Mouse (Mus musculus) forebrain, embryonic 16.5 days (tissue): ENCODE measurements at regions not wholly inside any gene's neighbourhood (a gene's known extent, or its start where the extent isn't known, plus 50 kb on each side); places are given as distances from the start of the nearest gene placed in this dataset.

ENCODE experiments used
- ATAC-seq: fragments of 200-750 bp; cut with Nextera tagmentation; 2 replicates; pipeline ENCODE4 v1.8.0; 2017; ENCODE audit warnings: mild to moderate bottlenecking, moderate library complexity
- H3K27ac ChIP-seq: fragments of 300-500 bp; sonication (generic); 2 replicates; pipeline ENCODE4 v1.5.1; 2014; ENCODE audit warnings: low read length, control low read depth
- H3K27me3 ChIP-seq: fragments of 300-500 bp; sonication (generic); replicated peaks from 2 replicates; pipeline ENCODE4 v1.6.1; 2014; ENCODE audit warnings: low read length; ENCODE audit not compliant: control insufficient read depth, insufficient read depth
- H3K36me3 ChIP-seq: fragments of 300-500 bp; sonication (generic); 2 replicates; pipeline ENCODE4 v1.6.1; 2014; ENCODE audit not compliant: control insufficient read depth, insufficient read depth
- H3K4me1 ChIP-seq: fragments of 300-500 bp; sonication (generic); replicated peaks from 2 replicates; pipeline ENCODE4 v1.6.1; 2014; ENCODE audit warnings: low read length; ENCODE audit not compliant: control insufficient read depth, insufficient read depth
- H3K4me2 ChIP-seq: fragments of 300-500 bp; sonication (generic); 2 replicates; pipeline ENCODE4 v1.6.1; 2014; ENCODE audit warnings: mild to moderate bottlenecking, low read length, control low read depth
- H3K4me3 ChIP-seq: fragments of 300-500 bp; sonication (generic); replicated peaks from 2 replicates; pipeline ENCODE4 v1.5.1; 2014; ENCODE audit warnings: mild to moderate bottlenecking, low read length, control low read depth
- H3K9ac ChIP-seq: fragments of 300-500 bp; sonication (generic); replicated peaks from 2 replicates; pipeline ENCODE4 v1.6.1; 2014; ENCODE audit warnings: low read depth, low read length, control low read depth
- H3K9me3 ChIP-seq: fragments of 300-500 bp; sonication (generic); 2 replicates; pipeline ENCODE4 v1.6.1; 2016; ENCODE audit warnings: low read length; ENCODE audit not compliant: control insufficient read depth
- WGBS: fragments of 180-500 bp; shearing (Covaris S2); extraction: QIAGEN DNeasy Blood & Tissue Kit; methylation state at CpG from one replicate; pipeline ENCODE4 v1.1.7; 2014; 5-methylcytosine and 5-hydroxymethylcytosine counted together

- H3K4me1 ChIP-seq: no peaks in the 10 kb centered on the region
- no peaks in the 10 kb centered on the region for H3K9me3 ChIP-seq
- H3K4me3 ChIP-seq: no peak overlapping the region
- no peak overlapping the region for H3K4me2 ChIP-seq
- ATAC-seq: no peak
- no peak overlapping the region for H3K9ac ChIP-seq
- no peaks in the 10 kb centered on the region for H3K27me3 ChIP-seq
- H3K36me3 ChIP-seq: no peaks in the 10 kb centered on the region
- WGBS: 92% methylated on average over 10 of the region's 10 CpGs
- H3K27ac ChIP-seq: no peak overlapping the region
These were observed 126.8 kb upstream of the Rreb1 start for GRCm38 (mm10) chr13:37651221-37651946.

DNA sequence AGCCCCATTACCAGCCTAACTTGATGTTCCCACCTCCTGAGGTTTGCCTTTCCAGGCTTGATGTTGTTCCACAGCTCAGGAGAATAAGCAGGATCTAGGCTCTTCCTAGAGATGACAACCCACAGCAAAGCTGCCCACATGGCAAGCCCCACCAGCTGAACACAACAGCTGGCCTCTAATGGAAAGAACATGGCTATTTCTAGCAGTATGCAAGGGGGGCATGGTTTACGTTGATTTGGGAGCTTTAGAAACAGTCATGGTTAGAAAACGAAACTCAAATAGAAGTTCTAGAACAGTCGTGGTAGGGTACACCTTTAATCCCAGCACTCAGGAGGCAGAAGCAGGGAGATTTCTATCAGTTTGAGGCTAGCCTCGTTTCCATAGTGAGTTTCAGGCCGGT, 123.5 kb upstream of the Rreb1 start:
- no peaks in the 10 kb centered on the region for H3K4me1 ChIP-seq
- no peaks in the 10 kb centered on the region for H3K9me3 ChIP-seq
- H3K4me2 ChIP-seq: no peak overlapping the region
- 82% methylated on average over 5 of the region's 5 CpGs for WGBS
- H3K9ac ChIP-seq: no peak overlapping the region
- no peaks in the 10 kb centered on the region for H3K27me3 ChIP-seq
- H3K27ac ChIP-seq: no peak overlapping the region
- ATAC-seq: no peak
- no peaks in the 10 kb centered on the region for H3K36me3 ChIP-seq
- no peak overlapping the region for H3K4me3 ChIP-seq

GRCm38 (mm10) chr13:37657248-37657647, 121.0 kb upstream of the Rreb1 start:
- 67% methylated on average over 16 of the region's 16 CpGs for WGBS

GRCm38 (mm10) chr13:37658034-37658433, 120.2 kb upstream of the Rreb1 start:
- no peaks in the 10 kb centered on the region for H3K9me3 ChIP-seq
- H3K4me1 ChIP-seq: no peaks in the 10 kb centered on the region
- H3K4me2 ChIP-seq: no peak overlapping the region
- no peak overlapping the region for H3K9ac ChIP-seq
- ATAC-seq: no peak
- no peaks in the 10 kb centered on the region for H3K36me3 ChIP-seq
- no peak overlapping the region for H3K27ac ChIP-seq
- 51% methylated on average over 2 of the region's 2 CpGs for WGBS
- H3K27me3 ChIP-seq: no peaks in the 10 kb centered on the region
- no peak overlapping the region for H3K4me3 ChIP-seq

More at GRCm38 (mm10) chr13:37657248-37657647, 121.0 kb upstream of the Rreb1 start:
- no peak overlapping the region for H3K4me2 ChIP-seq
- H3K9ac ChIP-seq: no peak overlapping the region
- no peaks in the 10 kb centered on the region for H3K36me3 ChIP-seq
- H3K4me3 ChIP-seq: no peak overlapping the region
- no peaks in the 10 kb centered on the region for H3K27me3 ChIP-seq
- no peak for ATAC-seq
- no peaks in the 10 kb centered on the region for H3K4me1 ChIP-seq
- H3K27ac ChIP-seq: no peak overlapping the region
- no peaks in the 10 kb centered on the region for H3K9me3 ChIP-seq

- Histone ChIP-seq H3K9me3 (no peaks in the 10 kb centered on the region), H3K4me3 (no peak overlapping the region), H3K27ac (no peak overlapping the region), H3K9ac (no peak overlapping the region), H3K27me3 (no peaks in the 10 kb centered on the region), H3K4me2 (no peak overlapping the region), H3K36me3 (no peaks in the 10 kb centered on the region), H3K4me1 (no peaks in the 10 kb centered on the region)
- ATAC-seq: no peak
- 86% methylated on average over 6 of the region's 6 CpGs for WGBS
These were observed 119.7 kb upstream of the Rreb1 start for GRCm38 (mm10) chr13:37658519-37658918.

GRCm38 (mm10) chr13:37660083-37660482, 118.1 kb upstream of the Rreb1 start:
- Histone ChIP-seq H3K9me3 (no peaks in the 10 kb centered on the region), H3K27ac (no peak overlapping the region), H3K27me3 (no peaks in the 10 kb centered on the region), H3K4me1 (no peaks in the 10 kb centered on the region), H3K4me3 (no peak overlapping the region), H3K36me3 (no peaks in the 10 kb centered on the region), H3K4me2 (no peak overlapping the region), H3K9ac (no peak overlapping the region)
- 89% methylated on average over 4 of the region's 4 CpGs for WGBS
- ATAC-seq: no peak

DNA sequence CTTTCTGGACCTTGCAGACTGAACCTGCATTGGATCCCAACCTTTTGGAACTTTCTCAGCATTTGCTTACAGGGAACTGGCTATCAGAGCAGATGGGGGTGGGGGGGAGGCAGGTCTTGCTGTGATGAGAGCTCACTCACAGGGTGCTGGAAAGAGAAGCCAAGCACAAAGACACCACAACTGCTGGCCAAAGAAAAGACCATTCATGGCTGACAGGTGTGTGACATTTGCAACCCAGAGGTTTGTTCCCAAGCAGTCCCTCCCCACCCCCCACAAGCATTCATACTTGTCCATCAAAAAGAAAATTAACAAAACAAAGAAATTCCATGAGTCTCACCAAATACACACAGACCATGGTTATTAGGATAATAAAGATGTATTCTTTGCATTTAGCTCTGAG, 117.5 kb upstream of the Rreb1 start:
- no peaks in the 10 kb centered on the region for H3K4me1 ChIP-seq
- H3K9ac ChIP-seq: no peak overlapping the region
- H3K27ac ChIP-seq: no peak overlapping the region
- no peak for ATAC-seq
- H3K4me2 ChIP-seq: no peak overlapping the region
- no peaks in the 10 kb centered on the region for H3K36me3 ChIP-seq
- H3K27me3 ChIP-seq: no peaks in the 10 kb centered on the region
- no peaks in the 10 kb centered on the region for H3K9me3 ChIP-seq
- H3K4me3 ChIP-seq: no peak overlapping the region

DNA sequence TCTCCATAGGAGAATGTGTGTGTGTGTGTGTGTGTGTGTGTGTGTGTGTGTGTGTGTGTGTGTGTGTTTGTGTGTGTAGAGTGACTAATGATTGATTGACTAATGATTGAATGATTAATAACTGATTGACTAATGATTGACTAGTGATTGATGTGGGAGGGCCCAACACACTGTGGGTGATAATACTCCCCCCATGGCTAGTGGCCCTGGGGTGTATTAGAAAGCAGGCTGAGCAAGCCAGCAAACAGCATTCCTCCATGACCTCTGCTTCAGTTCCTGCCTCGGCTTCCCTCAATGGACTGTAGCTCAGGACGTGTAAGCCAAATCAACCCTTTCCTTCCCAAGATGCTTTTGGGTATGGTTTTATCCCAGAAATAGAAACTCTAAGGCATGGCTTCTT, 114.1 kb upstream of the Rreb1 start:
- Histone ChIP-seq H3K36me3 (no peaks in the 10 kb centered on the region), H3K27ac (no peak overlapping the region), H3K4me2 (no peak overlapping the region), H3K27me3 (no peaks in the 10 kb centered on the region), H3K9me3 (no peaks in the 10 kb centered on the region), H3K4me1 (no peaks in the 10 kb centered on the region), H3K9ac (no peak overlapping the region), H3K4me3 (no peak overlapping the region)
- no peak for ATAC-seq
- WGBS: 64% methylated on average over 2 of the region's 2 CpGs

GRCm38 (mm10) chr13:37666207-37667003, 111.8 kb upstream of the Rreb1 start:
- no peak overlapping the region for H3K4me2 ChIP-seq
- no peaks in the 10 kb centered on the region for H3K36me3 ChIP-seq
- no peak overlapping the region for H3K9ac ChIP-seq
- H3K4me1 ChIP-seq: no peaks in the 10 kb centered on the region
- H3K27ac ChIP-seq: no peak overlapping the region
- no peaks in the 10 kb centered on the region for H3K9me3 ChIP-seq
- no peak overlapping the region for H3K4me3 ChIP-seq
- ATAC-seq: no peak
- WGBS: 79% methylated on average over 22 of the region's 22 CpGs
- no peaks in the 10 kb centered on the region for H3K27me3 ChIP-seq
